Mouse (Mus musculus): ENCODE measurements at regions not wholly inside any gene's neighbourhood (a gene's known extent, or its start where the extent isn't known, plus 50 kb on each side); places are given as distances from the start of the nearest gene placed in this dataset.

GRCm38 (mm10) chr6:143498764-143499163 lies 331.7 kb downstream of the Etnk1 start:
- no peak for TF ChIP-seq CTCF (IDR thresholded peaks at IDR 0.05; ENCODE audit: low read depth)
- no peak for TF ChIP-seq EP300 (IDR thresholded peaks at IDR 0.05; ENCODE audit: low read depth)

Data from liver, postnatal 0 days (tissue).